Mouse (Mus musculus) embryonic facial prominence, embryonic 15.5 days (tissue): Measurements from ENCODE around the gene Ddx50. TPM values are rescaled to one million over a fixed set of nuclear protein-coding genes. Genes with fewer than 3 reads are reported as not detected.

Experiments
- ATAC-seq: fragments of 200-750 bp; cut with Nextera tagmentation; 2 replicates; pipeline ENCODE4 v1.8.0; 2017; ENCODE audit warnings: low read depth, moderate TSS enrichment; ENCODE audit not compliant: insufficient number of reproducible peaks, low FRiP score, low TSS enrichment
- H3K27ac ChIP-seq: fragments of 300-500 bp; sonication (generic); replicated peaks from 2 replicates; pipeline ENCODE4 v1.5.1; 2015; ENCODE audit warnings: mild to moderate bottlenecking, inconsistent platforms
- H3K27me3 ChIP-seq: fragments of 300-500 bp; sonication (generic); 2 replicates; pipeline ENCODE4 v1.6.1; 2015; ENCODE audit warnings: inconsistent platforms
- H3K36me3 ChIP-seq: fragments of 300-500 bp; sonication (generic); 2 replicates; pipeline ENCODE4 v1.6.1; 2015; ENCODE audit warnings: mild to moderate bottlenecking, inconsistent platforms
- H3K4me1 ChIP-seq: fragments of 300-500 bp; sonication (generic); 2 replicates; pipeline ENCODE4 v1.6.1; 2015; ENCODE audit warnings: inconsistent platforms
- H3K4me2 ChIP-seq: fragments of 300-500 bp; sonication (generic); replicated peaks from 2 replicates; pipeline ENCODE4 v1.6.1; 2015; ENCODE audit warnings: mild to moderate bottlenecking, inconsistent platforms
- H3K4me3 ChIP-seq: fragments of 300-500 bp; sonication (generic); replicated peaks from 2 replicates; pipeline ENCODE4 v1.5.1; 2015; ENCODE audit warnings: mild to moderate bottlenecking, inconsistent platforms
- H3K9ac ChIP-seq: fragments of 300-500 bp; sonication (generic); 2 replicates; pipeline ENCODE4 v1.6.1; 2015; ENCODE audit warnings: inconsistent platforms
- H3K9me3 ChIP-seq: fragments of 300-500 bp; sonication (generic); replicated peaks from 2 replicates; pipeline ENCODE4 v1.6.1; 2016; ENCODE audit warnings: inconsistent platforms
- WGBS: fragments of 180-500 bp; shearing (Covaris S2); methylation state at CpG from one replicate; pipeline ENCODE4 v1.1.7; 2015; 5-methylcytosine and 5-hydroxymethylcytosine counted together
- microRNA-seq: library from miRNA; unstranded; fragments of <30 nt; microRNA quantifications from one replicate; pipeline ENCODE4, GENCODE M21; 2016; ENCODE audit warnings: borderline number of aligned reads
- polyA plus RNA-seq: library from polyadenylated mRNA; unstranded; fragments of >200 nt; fragmentation: Nextera tagmentation; extraction: Ambion mirVana; gene quantifications from 2 replicates; pipeline ENCODE4 v1.2.1, GENCODE M21; 2015

Gene Ddx50
- polyA plus RNA-seq, 1 experiment from 2014 or later: 135 TPM

- peak overlapping the region; percentile 83 for H3K27ac ChIP-seq
- H3K9me3 ChIP-seq: no peaks in the 10 kb centered on the region
- H3K36me3 ChIP-seq: peaks cover 47% of the 10 kb centered on the region
- no peaks in the 10 kb centered on the region for H3K27me3 ChIP-seq
- H3K9ac ChIP-seq: peak overlapping the region; percentile 76
- WGBS: 1% methylated on average over 54 of the region's 54 CpGs
- peaks cover 14% of the 10 kb centered on the region for H3K4me1 ChIP-seq
- ATAC-seq: peak; percentile 78
- H3K4me3 ChIP-seq: peak overlapping the region; percentile 94
- peak overlapping the region; percentile 85 for H3K4me2 ChIP-seq
Measured at GRCm38 (mm10) chr10:62577673-62578337, 73.2 kb downstream of the Ddx50 start.

GRCm38 (mm10) chr10:62575001-62575400 is 76.0 kb downstream of the Ddx50 start:
- Histone ChIP-seq H3K4me1 (peaks cover 14% of the 10 kb centered on the region), H3K27ac (no peak overlapping the region), H3K4me3 (no peak overlapping the region), H3K27me3 (no peaks in the 10 kb centered on the region), H3K9me3 (no peaks in the 10 kb centered on the region), H3K4me2 (no peak overlapping the region), H3K36me3 (peaks cover 41% of the 10 kb centered on the region), H3K9ac (no peak overlapping the region)
- WGBS: 93% methylated on average over 13 of the region's 13 CpGs
- ATAC-seq: no peak

- H3K9me3 ChIP-seq: no peaks in the 10 kb centered on the region
- H3K36me3 ChIP-seq: peaks cover 79% of the 10 kb centered on the region
- no peak overlapping the region for H3K9ac ChIP-seq
- no peaks in the 10 kb centered on the region for H3K4me1 ChIP-seq
- no peak for ATAC-seq
- 91% methylated on average over 7 of the region's 7 CpGs for WGBS
- H3K27me3 ChIP-seq: no peaks in the 10 kb centered on the region
- H3K27ac ChIP-seq: no peak overlapping the region
- no peak overlapping the region for H3K4me3 ChIP-seq
- no peak overlapping the region for H3K4me2 ChIP-seq
Measured at GRCm38 (mm10) chr10:62570126-62570871, 80.7 kb downstream of the Ddx50 start.

GRCm38 (mm10) chr10:62568861-62569260 is 82.2 kb downstream of the Ddx50 start:
- 88% methylated on average over 4 of the region's 4 CpGs for whole genome bisulfite sequencing
- Histone ChIP-seq H3K4me2 (no peak overlapping the region), H3K36me3 (peaks cover 83% of the 10 kb centered on the region), H3K27ac (no peak overlapping the region), H3K9ac (no peak overlapping the region), H3K4me1 (no peaks in the 10 kb centered on the region), H3K27me3 (no peaks in the 10 kb centered on the region), H3K9me3 (no peaks in the 10 kb centered on the region), H3K4me3 (no peak overlapping the region)
- no peak for ATAC-seq

Small RNAs within 50 kb of the gene (microRNA-seq; reads per million reads assigned to microRNA genes)
- gene Mir7215: not detected

Other genes starting within 250 kb of the Ddx50 start
- 0.26 and 0.59 TPM in 2 replicates for gene Hkdc1, start 228.7 kb downstream of the Ddx50 start, polyA plus RNA-seq
- gene 4930507D05Rik, start 201.7 kb downstream of the Ddx50 start, polyA plus RNA-seq: 0.41 and 0.68 TPM in 2 replicates
- 22.5 and 24.0 TPM in 2 replicates for gene Supv3l1, start 201.5 kb downstream of the Ddx50 start, polyA plus RNA-seq
- 69.6 and 73.0 TPM in 2 replicates for gene Vps26a, start 164.4 kb downstream of the Ddx50 start, polyA plus RNA-seq
- gene Srgn, start 123.8 kb downstream of the Ddx50 start, polyA plus RNA-seq: 43.9 and 48.5 TPM in 2 replicates
- gene Kif1bp, start 72.8 kb downstream of the Ddx50 start, polyA plus RNA-seq: 41.7 and 43.0 TPM in 2 replicates
- 18.2 TPM in 2 replicates for gene Ddx21, start 48.9 kb downstream of the Ddx50 start, polyA plus RNA-seq
- 3.1 and 5.4 TPM in 2 replicates for gene Stox1, start 74.9 kb upstream of the Ddx50 start, polyA plus RNA-seq
- gene Ccar1, start 141.1 kb upstream of the Ddx50 start, polyA plus RNA-seq: 102 and 112 TPM in 2 replicates